Mouse (Mus musculus) frontal cortex, postnatal 36 days (tissue): ENCODE data around the gene Cntnap2.

Experiments
- DNase-seq, 2 experiments: peaks; one replicate each; pipeline ENCODE4 v3.0.0; 2022; ENCODE audit warnings: low spot score in 2 of 2

Gene Cntnap2

DNA sequence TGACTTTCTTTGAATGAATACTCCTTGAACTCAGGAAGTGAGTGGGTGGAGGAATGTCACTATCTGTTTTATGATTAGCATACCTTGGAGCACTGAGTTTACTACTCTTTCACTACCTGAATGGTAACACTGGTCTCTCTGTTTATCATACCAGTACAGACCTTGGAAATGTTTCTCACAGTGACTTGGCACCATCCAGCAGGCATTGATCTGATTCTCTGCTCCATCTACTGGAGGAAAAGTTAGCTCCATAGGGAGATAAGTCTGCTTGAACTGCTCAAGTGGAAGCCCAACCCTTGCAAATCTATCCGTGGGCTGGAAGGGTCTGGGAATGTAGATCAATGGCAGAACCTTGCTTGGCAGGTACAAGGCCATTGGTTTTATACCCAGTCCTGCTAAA lies 2235.3 kb downstream of the Cntnap2 start:
- no peak for DNase-seq

DNA sequence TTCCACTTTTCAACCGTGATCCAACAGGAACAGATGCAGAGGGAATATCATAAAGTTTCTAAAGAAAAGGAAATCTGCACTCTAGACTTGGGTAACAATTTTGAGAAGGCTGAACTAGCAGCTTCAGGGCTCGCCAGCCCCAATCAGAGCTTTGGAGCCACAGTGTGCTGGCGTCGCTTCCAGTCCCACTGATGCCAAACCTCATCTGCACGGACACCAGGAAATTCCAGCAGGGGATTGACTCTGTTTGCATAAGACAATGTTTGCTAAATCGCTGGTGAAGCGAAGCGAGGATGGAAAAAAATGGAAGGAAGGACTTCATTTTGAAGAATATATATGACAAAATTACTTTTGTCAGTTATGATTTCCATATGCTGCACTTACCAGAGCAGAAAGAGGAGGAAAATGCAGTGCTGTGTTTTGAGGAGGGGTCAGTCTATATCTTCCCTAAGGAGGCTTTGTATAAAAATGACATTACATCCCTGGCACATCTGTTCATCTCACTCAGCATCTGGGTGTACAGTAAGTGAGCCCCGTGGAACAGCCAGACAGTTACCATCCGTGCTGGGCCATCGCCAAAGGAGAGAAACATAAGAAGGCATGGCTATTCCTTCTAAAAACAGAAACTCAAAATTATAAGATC lies 2245.8 kb downstream of the Cntnap2 start:
- DNase-seq = no peak

DNA sequence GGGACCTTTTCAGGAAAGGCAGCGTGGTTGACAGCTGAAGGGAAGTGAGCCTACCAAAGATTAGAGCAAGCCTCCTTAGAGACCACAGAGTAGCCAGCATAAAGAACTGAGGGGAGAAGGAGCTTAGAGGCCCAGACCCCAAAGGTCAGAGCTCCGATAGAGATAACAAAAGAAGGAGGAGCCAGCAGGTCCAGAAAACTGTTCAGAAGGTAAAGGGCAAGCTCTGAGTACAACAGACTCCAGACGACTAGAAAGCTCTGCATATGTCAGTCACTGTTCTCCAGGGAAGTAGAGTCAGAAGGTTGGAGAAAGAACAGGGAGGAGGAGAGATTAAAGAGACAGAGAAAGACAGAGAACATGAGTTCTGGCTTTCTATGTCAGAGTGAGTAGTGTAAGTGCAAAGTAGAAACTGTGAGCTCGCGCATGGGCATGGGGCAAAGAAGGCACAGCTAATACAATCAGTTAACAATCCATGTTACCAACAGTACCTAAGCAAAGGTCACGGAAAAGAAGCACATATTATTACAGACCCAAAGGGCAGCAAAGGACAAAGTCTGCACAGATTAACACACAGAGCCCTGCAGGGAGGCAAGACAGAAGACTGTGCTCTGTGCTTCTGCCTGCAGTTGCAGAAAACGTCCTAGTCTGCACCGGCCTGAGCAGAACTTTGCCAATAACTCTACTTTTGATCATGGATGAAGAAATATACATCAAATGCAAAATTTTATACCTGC lies 2247.1 kb downstream of the Cntnap2 start:
- DNase-seq = no peak

DNA sequence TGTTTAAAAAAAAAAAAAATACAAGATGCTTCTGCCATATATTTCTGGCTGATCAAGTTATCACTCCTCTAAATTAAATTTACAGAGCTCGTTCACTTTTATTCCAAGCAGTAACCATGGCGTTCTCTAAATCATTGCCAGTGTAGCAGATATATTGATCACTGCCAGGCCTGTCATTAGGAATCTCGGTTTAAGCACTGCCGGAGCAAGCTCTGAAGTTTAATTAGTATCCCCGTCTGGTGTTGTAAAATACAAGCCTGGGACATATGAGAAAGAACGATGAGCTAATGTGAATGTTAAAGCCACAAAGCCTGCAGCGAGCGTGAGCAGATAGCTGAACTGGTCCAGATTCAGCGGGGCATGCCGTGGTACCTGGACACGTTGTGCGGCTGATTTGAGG lies 2247.8 kb downstream of the Cntnap2 start:
- DNase-seq = no peak

DNA sequence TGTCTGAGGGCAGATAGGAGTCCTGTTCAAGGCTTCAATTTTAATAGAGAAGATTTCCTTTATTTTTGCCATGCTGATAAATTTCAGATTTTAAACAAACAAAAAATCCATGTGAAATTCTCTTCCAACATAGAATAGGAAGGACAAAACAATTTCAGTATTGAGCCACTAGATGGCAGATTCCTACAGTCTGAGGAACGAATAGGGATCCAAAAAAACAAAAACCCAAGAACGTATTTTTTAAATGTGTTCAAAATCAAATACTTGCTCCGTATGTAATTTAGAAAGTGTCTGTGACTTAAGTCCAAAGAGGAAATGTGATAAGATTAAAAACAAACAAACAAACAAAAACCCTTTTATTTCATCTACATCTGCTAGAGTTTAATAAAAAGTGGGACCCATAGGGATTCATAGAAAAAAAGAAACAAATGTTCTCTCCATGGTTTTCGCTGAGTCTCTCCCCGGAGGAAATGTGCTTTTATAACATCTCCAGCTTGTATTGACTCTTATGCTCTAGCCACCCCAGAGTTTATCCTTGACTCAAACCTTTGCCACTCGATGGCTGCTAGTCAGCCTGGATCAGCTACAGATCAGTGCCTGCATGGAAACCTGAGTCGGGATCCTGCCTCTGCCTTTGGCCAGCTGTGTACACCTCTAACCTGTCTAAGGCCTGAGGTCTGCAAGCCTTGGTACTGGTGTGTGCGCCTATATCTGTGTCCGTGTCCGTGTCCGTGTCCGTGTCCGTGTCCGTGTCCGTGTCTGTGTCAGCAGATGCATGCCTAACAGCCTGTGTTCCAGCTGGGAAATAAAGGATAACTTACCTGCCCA lies 2255.6 kb downstream of the Cntnap2 start:
- no peak for DNase-seq

DNA sequence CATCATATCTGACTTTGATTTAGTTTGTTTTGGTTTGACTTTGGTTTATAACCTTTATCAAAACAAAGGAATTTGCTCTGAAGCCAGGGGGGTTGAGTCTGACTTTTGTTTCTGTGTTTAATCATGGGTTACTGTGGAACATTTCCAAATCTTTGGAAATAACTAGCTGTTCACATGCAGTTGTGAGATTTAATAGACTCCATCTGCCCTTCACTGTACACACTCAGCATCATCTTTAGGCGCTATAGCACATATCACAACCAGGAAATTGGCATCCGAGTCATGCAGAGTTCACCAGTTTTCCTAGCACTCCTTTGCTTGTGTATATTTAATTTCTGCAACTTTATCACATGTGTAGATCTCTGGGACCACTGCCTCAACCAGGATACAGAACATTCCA lies 2256.3 kb downstream of the Cntnap2 start:
- DNase-seq = no peak

DNA sequence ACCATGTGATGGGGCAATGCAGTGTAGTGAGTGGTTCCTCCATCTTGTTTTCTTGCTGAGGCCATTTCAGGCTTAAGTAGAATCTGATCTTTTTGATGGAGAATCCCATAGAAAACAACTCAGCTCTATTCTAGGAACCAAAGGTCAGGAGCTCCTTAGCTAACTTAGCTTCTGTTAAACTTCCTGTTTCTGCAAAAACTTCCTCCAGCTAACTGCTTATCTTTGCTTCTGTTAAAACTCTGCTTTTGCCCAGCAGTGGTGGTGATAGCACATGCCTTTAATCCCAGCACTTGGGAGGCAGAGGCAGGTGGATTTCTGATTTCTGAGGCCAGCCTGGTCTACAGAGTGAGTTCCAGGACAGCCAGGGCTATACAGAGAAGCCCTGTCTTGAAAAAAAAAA lies 2258.1 kb downstream of the Cntnap2 start:
- DNase-seq = no peak

DNA sequence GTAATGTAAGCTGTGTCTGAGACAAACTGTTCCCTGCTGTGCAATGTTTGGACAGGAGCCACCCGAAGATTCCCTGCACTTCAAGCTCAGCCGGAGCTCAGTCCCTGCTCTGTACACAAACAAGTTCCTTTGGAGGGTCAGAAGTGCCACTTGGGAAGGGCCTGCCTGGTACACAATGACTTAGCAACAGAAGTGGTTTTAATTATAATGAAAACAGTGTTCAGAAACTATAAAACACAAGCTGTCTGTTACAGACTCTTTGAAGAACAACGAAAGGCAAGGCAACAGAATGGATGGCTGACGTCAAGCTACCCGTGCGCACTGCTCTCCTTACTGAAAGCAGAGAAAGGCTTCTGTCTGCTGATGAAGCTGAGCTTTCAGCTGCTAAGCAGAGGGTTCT lies 2259.5 kb downstream of the Cntnap2 start:
- DNase-seq = peak; percentile 47

DNA sequence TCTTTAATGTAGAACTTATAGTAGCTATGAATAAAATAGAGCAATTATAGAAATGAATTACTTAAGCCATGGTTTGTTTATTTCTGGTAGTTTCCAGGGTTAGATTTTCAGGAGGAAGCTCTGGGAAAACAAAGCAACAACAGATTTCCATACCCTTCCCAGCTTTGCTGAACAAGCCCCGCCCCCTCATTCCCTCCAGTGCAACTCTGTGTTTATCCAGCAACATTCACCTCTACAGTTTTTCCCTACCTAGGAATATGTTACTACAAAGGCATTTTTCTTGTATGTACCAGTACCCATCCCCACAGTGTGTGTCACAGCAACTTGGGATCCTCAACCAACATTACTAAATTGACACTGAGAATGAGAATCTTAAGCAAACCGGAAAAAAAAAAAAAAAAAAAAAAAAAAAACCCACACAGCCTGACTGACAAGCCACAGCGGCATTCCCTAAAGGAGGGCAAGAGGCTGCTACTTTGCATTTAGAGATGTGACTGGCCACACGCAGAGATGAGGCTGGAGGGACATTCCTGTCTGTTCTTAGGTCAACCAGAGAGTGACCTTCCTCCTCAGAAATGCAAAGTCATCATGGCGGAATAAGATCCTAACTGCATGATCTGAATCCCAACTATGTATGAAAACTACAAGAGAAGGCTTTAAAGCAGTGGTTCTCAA lies 2260.3 kb downstream of the Cntnap2 start:
- DNase-seq = no peak

DNA sequence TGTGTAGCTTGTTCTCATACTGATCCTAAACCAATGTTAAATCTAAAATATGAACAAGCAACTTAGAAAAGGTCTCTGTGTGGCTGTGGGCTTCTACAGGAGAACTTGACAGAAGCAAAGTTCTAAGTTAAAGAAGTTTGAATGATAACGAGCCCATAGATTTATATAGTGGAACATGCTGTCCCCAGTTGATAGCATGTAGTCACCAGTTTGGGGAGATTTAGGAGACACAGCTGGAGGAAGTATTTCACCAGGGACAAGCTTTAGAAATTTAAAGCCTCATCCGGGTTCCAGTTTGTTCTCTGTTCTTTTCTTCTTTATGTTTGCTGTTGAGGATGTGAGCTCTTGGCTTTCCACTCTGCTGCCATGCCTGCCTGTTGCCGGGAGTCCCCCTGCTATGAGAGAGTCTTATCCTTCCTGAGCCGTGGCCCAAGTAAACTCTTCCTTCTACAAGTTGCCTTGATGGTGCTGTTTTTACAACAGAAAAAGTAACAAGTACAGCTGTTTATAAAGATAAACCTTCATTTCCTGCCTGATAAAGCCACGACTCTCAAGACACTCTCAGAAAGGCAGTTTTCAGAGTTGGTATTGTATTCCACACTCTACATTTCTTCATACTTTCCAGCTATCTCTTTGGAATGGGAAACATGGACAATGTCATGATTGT lies 2264.1 kb downstream of the Cntnap2 start:
- no peak for DNase-seq

DNA sequence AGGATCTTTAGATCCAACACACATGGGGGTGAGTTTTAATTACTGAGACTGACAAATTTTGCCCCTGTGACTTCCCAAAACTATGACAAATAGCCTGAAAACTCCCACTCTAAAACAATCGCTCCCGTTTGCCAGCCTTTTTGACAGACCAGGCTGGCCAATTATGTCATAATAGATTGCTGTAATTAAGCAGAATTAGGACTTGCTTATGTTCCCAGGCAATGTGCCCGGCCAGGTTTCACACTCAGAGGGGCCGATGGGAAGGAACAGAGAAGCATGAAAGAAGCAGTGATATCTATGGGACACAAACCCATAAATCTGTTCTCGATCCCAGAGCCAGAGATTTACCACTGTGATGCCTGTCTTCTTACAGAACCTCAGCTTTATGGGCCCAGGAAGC lies 2264.7 kb downstream of the Cntnap2 start:
- DNase-seq = no peak

DNA sequence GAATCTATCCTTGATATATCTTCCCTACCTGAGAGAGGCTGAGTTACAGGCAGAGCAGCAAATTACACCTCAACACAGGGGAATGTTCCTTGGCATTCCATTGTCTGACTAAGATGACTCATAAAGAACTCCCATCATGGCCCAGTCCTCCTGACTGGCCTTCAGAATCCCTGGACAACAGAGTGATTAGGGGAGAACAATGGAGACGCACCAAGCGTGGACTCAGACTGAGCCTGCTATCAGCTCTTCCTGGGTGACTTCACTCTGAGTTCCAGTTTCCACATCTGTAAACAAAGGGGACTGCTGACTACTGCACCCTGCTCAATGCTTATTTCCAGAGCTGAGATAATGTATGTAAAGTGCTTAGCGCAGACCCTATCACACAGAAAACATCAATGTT lies 2269.1 kb downstream of the Cntnap2 start:
- DNase-seq = no peak

DNA sequence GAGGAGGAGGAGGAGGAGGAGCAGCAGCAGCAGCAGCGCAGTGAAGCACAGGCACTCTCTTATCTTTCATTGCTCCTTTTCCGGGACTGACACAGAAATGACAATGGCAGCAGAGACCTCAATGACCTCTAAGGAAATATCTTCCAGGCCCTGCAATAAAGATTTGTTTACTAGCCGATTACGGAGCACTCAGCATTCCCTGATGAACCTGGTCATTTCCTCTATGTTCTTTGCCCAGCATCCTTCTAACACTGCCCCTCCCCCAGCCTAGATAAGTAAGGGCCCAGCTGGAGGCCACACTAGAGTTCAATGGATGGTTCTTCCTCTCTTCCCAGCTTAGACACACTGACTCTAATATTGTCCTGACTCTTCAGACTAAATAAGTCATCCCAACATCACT lies 2270.1 kb downstream of the Cntnap2 start:
- DNase-seq = no peak

DNA sequence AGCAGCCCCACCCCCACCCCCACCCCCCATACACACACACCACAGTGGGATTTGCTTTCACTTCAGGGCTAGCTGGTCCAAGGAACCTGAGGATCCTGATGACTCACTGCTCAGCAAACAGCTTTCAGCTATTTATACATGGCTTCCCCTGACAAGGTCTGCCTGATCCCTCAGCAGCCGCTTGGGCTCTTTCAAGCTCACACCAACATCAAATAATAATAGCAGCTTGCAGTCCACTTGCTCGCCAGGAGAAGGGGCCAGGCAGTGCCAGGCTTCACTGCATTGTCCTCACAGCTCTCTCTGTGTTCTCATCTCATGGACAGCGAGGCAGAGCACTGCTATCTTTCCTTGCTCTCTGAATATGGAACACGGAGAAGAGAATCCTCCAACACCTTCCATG lies 2273.9 kb downstream of the Cntnap2 start:
- DNase-seq = peak; percentile 13 to 14

DNA sequence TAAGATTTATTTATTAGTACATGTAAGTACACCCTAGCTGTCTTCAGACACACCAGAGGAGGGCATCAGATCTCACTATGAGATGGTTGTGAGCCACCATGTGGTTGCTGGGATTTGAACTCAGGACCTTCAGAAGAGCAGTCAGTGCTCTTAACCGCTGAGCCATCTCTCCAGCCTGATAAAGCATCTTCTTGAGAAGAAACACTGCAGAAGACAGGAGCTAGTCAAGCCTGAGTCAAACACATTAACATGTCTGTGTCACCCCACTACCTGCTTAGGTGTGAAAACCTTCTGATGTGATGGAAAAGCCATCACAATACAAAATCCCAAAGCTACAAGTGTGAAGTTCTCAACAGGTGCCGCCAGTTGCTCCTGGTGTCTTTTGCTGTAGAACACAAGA lies 2275.2 kb downstream of the Cntnap2 start:
- DNase-seq = no peak

DNA sequence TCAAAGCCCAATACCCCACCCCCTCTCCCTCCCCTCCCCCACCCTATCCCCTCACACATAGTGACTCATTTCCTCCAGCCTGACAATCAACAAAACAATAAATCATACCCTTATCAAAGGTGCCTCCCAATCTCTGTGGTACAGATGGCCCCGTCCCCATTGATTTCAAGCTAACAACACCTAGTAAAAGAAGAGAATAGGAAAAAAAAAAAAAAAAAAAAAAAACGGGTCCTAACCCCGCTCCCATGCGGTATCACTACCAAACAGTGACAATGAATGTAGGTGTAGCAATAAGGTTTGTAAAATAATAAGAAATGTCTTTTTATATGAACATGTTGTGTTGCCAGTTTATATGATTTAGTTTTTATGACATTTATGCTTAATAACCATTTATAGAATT lies 2278.1 kb downstream of the Cntnap2 start:
- no peak for DNase-seq

DNA sequence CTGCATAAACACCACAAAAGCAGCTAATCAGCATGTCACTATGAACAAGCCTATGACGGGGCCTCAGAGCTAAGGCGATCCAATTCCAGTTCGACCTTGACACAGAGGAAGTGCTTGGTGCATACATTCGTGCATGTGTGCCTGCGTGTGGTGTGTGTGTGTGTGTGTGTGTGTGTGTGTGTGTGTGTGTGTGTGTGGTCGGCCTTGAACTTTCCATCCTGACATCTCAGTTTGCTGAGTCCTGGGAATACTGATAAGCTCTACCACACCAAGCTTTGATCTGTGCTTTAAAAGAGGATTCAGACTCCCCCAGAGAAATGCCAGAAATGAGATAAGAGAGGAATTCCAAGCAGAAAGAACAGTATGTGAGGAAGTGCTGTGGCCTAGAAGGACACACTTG lies 2279.0 kb downstream of the Cntnap2 start:
- DNase-seq = no peak

DNA sequence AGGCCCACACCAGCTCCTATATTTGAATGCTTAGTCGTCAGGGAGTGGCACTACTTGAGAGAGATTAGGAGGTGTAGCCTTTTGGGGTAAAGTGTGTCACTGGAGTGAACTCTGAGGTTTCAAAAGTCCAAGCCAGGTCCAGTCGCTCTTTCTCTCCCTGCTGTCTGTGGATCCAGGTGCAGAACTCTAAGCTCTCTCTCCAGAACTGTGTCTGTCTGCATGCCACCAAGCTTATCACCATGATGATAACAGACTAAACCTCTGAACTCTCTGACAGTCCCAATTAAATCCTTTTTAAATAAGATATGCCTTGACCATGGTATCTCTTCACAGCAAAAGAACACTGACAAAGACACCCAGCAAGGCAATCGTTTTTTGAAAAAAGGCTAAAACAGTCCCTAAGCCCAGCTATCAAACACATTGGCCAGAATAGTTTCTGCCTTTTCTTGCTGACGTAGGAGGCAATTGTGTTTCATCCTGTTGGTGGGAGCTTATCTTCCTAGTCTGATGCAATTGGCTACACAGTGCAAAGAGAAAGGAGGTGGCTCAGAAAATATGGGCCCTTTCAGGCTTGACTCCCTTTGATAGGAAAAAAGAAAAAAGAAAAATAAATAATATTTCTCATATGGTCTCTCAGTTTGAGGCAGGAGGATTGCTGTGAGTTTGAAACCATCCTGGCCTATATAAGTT lies 2281.8 kb downstream of the Cntnap2 start:
- no peak for DNase-seq

DNA sequence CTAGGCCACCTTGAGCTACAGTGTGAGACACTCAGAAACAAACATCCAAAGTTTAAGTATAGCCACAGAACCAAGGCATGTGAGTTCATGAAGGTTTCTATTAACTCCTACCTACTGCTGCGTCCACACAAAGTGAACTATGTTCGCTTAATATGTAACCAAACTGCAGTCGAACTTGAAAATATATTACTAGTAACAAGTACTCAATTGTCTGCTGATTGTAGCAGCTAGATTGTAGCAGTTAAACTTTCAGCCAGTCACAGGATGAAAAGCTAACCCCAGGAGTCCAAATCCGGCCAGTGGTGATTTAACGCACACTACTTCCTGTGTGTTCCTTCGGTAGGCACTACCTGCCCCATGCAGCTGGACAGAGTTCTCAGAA lies 2282.3 kb downstream of the Cntnap2 start:
- DNase-seq = no peak

DNA sequence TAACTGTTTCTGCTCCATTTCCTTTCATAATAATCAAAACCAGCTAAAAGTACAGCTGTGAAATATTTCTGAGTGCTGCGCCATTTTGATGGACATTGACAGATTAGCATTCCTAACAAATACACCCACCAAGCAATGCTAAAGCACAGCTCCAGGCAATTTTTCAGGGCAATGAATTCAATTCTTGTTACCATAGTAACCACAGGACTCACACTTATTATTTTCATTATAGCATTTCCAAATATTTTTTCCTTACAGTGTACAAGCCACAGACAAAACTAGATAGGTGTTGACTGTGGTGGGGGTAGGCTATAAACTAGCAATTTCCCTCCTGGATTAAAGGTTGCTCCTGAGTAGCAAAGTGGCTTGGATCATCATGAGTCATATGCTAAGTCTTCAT lies 2284.1 kb downstream of the Cntnap2 start:
- no peak for DNase-seq

DNA sequence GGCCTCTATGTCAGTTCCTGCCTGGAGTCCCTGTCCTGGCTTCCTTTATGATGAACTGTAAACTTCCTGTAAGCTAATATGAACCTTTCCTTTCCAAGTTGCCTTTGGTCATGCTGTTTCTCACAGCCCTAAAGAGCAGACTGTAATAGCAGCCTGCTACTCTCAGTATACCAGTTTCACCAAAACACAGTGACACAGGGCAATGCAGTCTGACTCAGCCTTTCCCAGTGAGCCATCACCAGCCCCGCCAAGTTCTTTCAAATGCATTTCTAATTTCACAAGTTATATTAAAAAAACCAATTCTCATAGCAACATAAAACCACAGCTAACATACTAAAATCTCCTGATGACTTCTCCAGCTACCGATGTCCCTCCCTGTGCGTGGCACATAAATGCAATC lies 2285.5 kb downstream of the Cntnap2 start:
- no peak for DNase-seq
